Mouse (Mus musculus): ENCODE measurements around the gene A830005F24Rik. TPM values are rescaled to one million over a fixed set of nuclear protein-coding genes. Genes with fewer than 3 reads are reported as not detected.

Gene A830005F24Rik
- polyA plus RNA-seq (2016; fragmentation: Nextera tagmentation; extraction: Ambion mirVana), result 0.75 and 0.76 TPM in 2 replicates

DNA sequence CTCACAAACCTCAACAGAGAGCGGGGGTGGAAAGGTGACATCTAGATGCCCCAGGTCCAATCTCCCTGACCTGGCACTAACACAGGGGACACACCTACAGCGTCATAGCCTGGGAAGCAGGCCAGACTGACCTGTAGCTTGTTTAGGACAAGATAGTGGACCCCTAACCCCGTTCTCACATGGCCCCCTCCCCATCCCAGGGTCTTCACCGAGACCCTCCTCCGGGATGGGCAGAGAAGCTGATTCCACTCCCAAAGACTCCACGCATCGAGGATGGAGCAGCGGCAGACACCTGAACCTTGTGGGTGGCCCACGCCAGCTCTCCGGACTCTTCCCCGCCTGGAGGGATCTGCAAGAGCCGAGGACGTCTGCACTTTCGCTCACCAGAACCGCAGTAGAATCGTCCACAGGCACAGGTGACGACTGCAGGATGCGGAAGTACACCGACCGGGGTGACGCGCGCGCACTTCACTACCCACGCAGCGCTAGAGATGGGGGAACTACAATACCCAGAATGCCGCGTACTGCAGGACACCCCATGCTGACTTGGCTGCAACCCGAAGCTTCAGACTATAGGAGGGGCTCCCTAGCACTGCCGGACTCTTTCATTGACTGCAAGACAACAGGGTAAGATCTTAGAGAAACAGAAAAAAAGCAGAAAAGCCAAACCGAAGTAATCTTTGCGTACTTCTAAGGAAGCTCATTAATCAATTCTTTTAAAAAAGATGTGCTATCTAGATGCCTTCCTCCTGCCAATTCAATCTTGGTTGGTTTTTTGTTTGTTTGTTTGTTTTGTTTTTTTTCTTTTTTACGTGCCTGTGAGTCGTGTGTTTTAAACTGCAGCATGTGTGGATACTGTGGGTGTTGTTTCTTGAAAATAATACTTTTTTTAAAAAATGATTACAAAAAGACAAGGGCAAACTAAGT, at the start of gene A830005F24Rik, which contains the start of gene Zfp169:
Gene A830005F24Rik (plus strand): TSS at position 568 of the 927 bp plus-strand sequence.
Gene Zfp169 (minus strand): TSS at position 449 of the 927 bp plus-strand sequence.
- WGBS, result 2% methylated on average over 34 of the region's 34 CpGs
- Histone ChIP-seq H3K27me3 (replicated peaks) (no peaks in the 10 kb centered on the region), H3K4me2 (peak within 1 kb of the TSS; percentile 91), H3K27ac (ENCODE audit: poor library complexity, severe bottlenecking) (no peak within 1 kb of the TSS), H3K4me3 (peak within 1 kb of the TSS; percentile 95), H3K9me3 (replicated peaks) (no peaks in the 10 kb centered on the region), H3K4me1 (replicated peaks) (peaks cover 6% of the 10 kb centered on the region), H3K9ac (peak within 1 kb of the TSS; percentile 91), H3K36me3 (no peaks in the 10 kb centered on the region)
- peak; percentile 96 for ATAC-seq (ENCODE audit: insufficient number of reproducible peaks, low FRiP score)

- WGBS, result 18% methylated on average over 4 of the region's 4 CpGs
- no peak for ATAC-seq (ENCODE audit: insufficient number of reproducible peaks, low FRiP score)
- H3K27me3 ChIP-seq (replicated peaks), result peaks cover 10% of the 10 kb centered on the region
- no peak overlapping the region for H3K4me3 ChIP-seq
- H3K9ac ChIP-seq, result no peak overlapping the region
- H3K36me3 ChIP-seq, result no peaks in the 10 kb centered on the region
- no peaks in the 10 kb centered on the region; the same call in 1 of the 2 replicates for H3K9me3 ChIP-seq (replicated peaks)
- H3K4me1 ChIP-seq (replicated peaks), result no peaks in the 10 kb centered on the region
- no peak overlapping the region for H3K4me2 ChIP-seq
- H3K27ac ChIP-seq (ENCODE audit: poor library complexity, severe bottlenecking), result no peak overlapping the region
Measured at GRCm38 (mm10) chr13:48464170-48464569, 49.2 kb upstream of the A830005F24Rik start.

DNA sequence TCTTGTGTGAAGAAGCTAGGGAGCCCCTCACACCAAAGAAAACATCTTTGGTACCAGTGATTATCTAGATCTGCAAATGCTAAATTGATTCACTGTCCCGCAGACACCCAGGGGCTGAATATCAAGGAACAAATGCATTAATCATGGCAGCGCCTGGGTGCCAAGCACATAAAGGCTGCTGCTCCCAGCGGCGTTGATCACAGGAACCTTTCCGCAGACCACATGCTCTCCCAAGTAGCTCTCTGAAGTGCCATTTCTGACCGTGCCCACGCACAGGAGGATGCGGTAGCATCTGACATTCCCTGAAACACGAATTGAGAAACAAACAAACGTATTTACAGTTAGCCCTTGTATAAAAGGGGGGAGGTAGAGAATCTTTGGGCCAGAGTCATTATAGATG, 47.2 kb upstream of the A830005F24Rik start:
- no peak for ATAC-seq (ENCODE audit: insufficient number of reproducible peaks, low FRiP score)
- Histone ChIP-seq H3K27ac (ENCODE audit: poor library complexity, severe bottlenecking) (no peak overlapping the region), H3K27me3 (replicated peaks) (peaks cover 10% of the 10 kb centered on the region), H3K4me2 (no peak overlapping the region), H3K4me1 (replicated peaks) (no peaks in the 10 kb centered on the region), H3K9me3 (replicated peaks) (no peaks in the 10 kb centered on the region), H3K9ac (no peak overlapping the region), H3K36me3 (no peaks in the 10 kb centered on the region), H3K4me3 (no peak overlapping the region)
- WGBS, result 65% methylated on average over 10 of the region's 10 CpGs

GRCm38 (mm10) chr13:48468656-48469180, 44.7 kb upstream of the A830005F24Rik start:
- peaks cover 10% of the 10 kb centered on the region for H3K27me3 ChIP-seq (replicated peaks)
- H3K9ac ChIP-seq, result no peak overlapping the region
- 55% methylated on average over 15 of the region's 15 CpGs for WGBS
- no peaks in the 10 kb centered on the region for H3K36me3 ChIP-seq
- H3K4me3 ChIP-seq, result no peak overlapping the region
- no peaks in the 10 kb centered on the region for H3K9me3 ChIP-seq (replicated peaks)
- H3K27ac ChIP-seq (ENCODE audit: poor library complexity, severe bottlenecking), result no peak overlapping the region
- no peak for ATAC-seq (ENCODE audit: insufficient number of reproducible peaks, low FRiP score)
- no peak overlapping the region for H3K4me2 ChIP-seq
- no peaks in the 10 kb centered on the region for H3K4me1 ChIP-seq (replicated peaks)

GRCm38 (mm10) chr13:48483606-48484005, 29.8 kb upstream of the A830005F24Rik start:
- Histone ChIP-seq H3K27ac (ENCODE audit: poor library complexity, severe bottlenecking) (no peak overlapping the region), H3K27me3 (replicated peaks) (no peaks in the 10 kb centered on the region), H3K9ac (no peak overlapping the region), H3K9me3 (replicated peaks) (no peaks in the 10 kb centered on the region), H3K4me1 (replicated peaks) (no peaks in the 10 kb centered on the region), H3K4me2 (no peak overlapping the region), H3K36me3 (peaks cover 18% of the 10 kb centered on the region), H3K4me3 (no peak overlapping the region)
- no peak for ATAC-seq (ENCODE audit: insufficient number of reproducible peaks, low FRiP score)
- WGBS, result 89% methylated on average over 4 of the region's 4 CpGs

- peaks cover 45% of the 10 kb centered on the region for H3K36me3 ChIP-seq
- WGBS, result 88% methylated on average over 35 of the region's 35 CpGs
Measured at GRCm38 (mm10) chr13:48490396-48491182, 22.8 kb upstream of the A830005F24Rik start.

DNA sequence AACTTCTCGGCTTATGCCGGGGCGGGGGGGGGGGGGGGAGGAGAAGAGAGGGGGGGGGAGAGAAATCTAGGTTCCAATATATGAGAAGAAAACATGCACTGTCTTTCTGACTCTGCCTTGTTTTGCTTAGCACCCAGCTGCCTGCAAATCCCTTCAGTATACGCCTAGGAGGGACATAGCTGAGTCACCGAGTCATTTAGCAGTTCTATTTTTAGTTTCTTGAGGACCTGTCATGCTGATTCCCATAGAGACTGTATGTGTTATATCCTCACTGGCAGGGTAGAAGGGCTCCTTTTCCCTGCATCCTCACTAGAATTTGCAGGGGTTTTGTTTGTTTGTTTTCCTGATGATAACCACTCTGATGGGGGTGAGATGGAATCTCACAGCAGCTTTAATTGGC, 20.2 kb upstream of the A830005F24Rik start:
- no peak overlapping the region for H3K9ac ChIP-seq

More at GRCm38 (mm10) chr13:48490396-48491182, 22.8 kb upstream of the A830005F24Rik start:
- Histone ChIP-seq H3K27me3 (replicated peaks) (no peaks in the 10 kb centered on the region), H3K9ac (no peak overlapping the region), H3K27ac (ENCODE audit: poor library complexity, severe bottlenecking) (no peak overlapping the region), H3K4me2 (no peak overlapping the region), H3K4me3 (no peak overlapping the region), H3K4me1 (replicated peaks) (peaks cover 19% of the 10 kb centered on the region), H3K9me3 (replicated peaks) (peaks cover 6% of the 10 kb centered on the region; the same call in 1 of the 2 replicates)
- ATAC-seq (ENCODE audit: insufficient number of reproducible peaks, low FRiP score), result peak; percentile 25; the same call in 1 of the 2 replicates

DNA sequence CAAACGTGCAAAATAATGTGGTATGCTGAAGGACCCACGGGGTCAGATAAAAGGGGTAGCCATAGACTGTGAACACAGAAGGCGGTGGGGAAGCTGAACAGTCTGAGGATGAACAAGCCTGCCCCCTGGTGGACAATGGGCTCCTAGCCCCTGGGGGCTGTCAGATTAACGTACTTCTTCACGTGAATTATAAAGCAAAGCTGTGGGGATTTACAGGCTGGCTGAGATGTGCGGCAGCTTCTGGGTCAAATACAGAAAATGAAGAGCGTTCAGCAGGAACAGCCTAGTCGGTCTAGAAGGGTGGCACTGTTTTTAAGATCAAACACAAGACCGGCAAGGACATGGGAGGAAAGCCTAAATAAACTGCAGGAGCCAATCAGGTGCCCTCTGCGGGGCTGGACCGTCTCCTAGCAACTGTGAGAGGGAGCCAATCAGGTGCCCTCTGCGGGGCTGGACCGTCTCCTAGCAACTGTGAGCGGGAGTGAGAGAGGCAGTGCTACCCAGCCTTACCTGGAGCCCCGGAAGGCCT, 15.6 kb upstream of the A830005F24Rik start:
- H3K9ac ChIP-seq, result no peak overlapping the region
- H3K9me3 ChIP-seq (replicated peaks), result 0 out of 2 replicates have a peak, but pooled peaks cover 3% of the 10 kb centered on the region
- WGBS, result 19% methylated on average over 15 of the region's 15 CpGs
- H3K36me3 ChIP-seq, result peaks cover 20% of the 10 kb centered on the region
- peak; percentile 66 for ATAC-seq (ENCODE audit: insufficient number of reproducible peaks, low FRiP score)
- peaks cover 15% of the 10 kb centered on the region for H3K4me1 ChIP-seq (replicated peaks)
- peak overlapping the region; percentile 33 for H3K4me2 ChIP-seq
- H3K27me3 ChIP-seq (replicated peaks), result no peaks in the 10 kb centered on the region
- H3K27ac ChIP-seq (ENCODE audit: poor library complexity, severe bottlenecking), result no peak overlapping the region
- H3K4me3 ChIP-seq, result 0 out of 2 replicates have a peak overlapping the region, but pooled peaks have one; percentile 10

More for the DNA sequence above, 20.2 kb upstream of the A830005F24Rik start:
- no peaks in the 10 kb centered on the region for H3K27me3 ChIP-seq (replicated peaks)
- ATAC-seq (ENCODE audit: insufficient number of reproducible peaks, low FRiP score), result no peak
- H3K4me2 ChIP-seq, result 0 out of 2 replicates have a peak overlapping the region, but pooled peaks have one; percentile 20
- 25% methylated on average over 4 of the region's 5 CpGs for WGBS
- H3K4me1 ChIP-seq (replicated peaks), result peaks cover 24% of the 10 kb centered on the region
- no peak overlapping the region for H3K4me3 ChIP-seq
- peak overlapping the region; percentile 72 for H3K27ac ChIP-seq (ENCODE audit: poor library complexity, severe bottlenecking)
- peaks cover 42% of the 10 kb centered on the region for H3K36me3 ChIP-seq
- peaks cover 8% of the 10 kb centered on the region; the same call in 1 of the 2 replicates for H3K9me3 ChIP-seq (replicated peaks)

DNA sequence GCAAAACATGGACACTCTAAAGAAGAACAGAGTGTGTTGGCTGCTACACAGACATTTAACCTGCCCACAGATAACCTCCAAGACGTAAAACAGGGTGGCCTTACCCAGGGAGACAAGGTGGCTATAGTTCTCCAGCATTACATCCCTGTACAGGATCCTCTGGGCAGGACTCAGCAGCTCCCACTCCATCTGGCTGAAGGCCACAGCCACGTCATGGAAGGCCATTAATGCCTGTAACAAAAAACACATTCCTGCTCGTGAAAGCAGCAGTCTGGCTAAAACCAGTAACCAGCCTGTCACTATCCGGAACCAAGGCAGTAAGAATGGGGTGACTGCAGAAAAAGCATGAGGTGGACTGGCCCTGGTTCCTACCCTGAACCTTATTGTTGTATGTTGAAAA, 14.7 kb upstream of the A830005F24Rik start:
- Histone ChIP-seq H3K9me3 (replicated peaks) (peaks cover 7% of the 10 kb centered on the region; the same call in 1 of the 2 replicates), H3K9ac (no peak overlapping the region), H3K36me3 (peaks cover 28% of the 10 kb centered on the region), H3K27ac (ENCODE audit: poor library complexity, severe bottlenecking) (no peak overlapping the region), H3K27me3 (replicated peaks) (no peaks in the 10 kb centered on the region), H3K4me2 (no peak overlapping the region), H3K4me3 (no peak overlapping the region), H3K4me1 (replicated peaks) (peaks cover 8% of the 10 kb centered on the region)
- WGBS, result 63% methylated on average over 4 of the region's 4 CpGs
- ATAC-seq (ENCODE audit: insufficient number of reproducible peaks, low FRiP score), result no peak

DNA sequence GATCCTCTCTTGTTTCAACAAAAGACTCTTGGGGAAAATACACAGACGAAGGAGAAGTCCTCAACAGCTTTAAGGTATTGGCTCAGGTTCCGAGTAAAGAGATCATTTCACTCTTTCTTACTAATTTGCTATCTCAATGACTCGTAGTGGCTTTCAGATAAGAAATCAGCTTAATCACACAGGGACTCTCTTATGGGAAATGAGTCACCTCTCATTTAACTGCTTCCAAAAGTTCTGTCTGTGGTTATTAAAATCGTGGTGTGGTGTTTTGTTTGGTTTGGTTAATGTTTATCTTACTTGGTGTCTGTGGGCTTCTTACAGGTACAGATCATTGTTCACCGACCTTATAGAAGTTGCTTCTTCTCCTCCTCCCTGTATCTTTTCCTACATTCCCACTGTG, 10.9 kb upstream of the A830005F24Rik start:
- H3K4me3 ChIP-seq, result no peak overlapping the region
- H3K27me3 ChIP-seq (replicated peaks), result no peaks in the 10 kb centered on the region
- no peak for ATAC-seq (ENCODE audit: insufficient number of reproducible peaks, low FRiP score)
- peaks cover 4% of the 10 kb centered on the region; the same call in 1 of the 2 replicates for H3K9me3 ChIP-seq (replicated peaks)
- 0 out of 2 replicates have a peak, but pooled peaks cover 6% of the 10 kb centered on the region for H3K4me1 ChIP-seq (replicated peaks)
- H3K36me3 ChIP-seq, result peaks cover 42% of the 10 kb centered on the region
- H3K27ac ChIP-seq (ENCODE audit: poor library complexity, severe bottlenecking), result no peak overlapping the region
- WGBS, result 64% methylated on average over 5 of the region's 5 CpGs
- H3K9ac ChIP-seq, result no peak overlapping the region
- H3K4me2 ChIP-seq, result no peak overlapping the region
